Mouse (Mus musculus): Measurements from ENCODE around the gene Oas1h. TPM values are rescaled to one million over a fixed set of nuclear protein-coding genes. Genes with fewer than 3 reads are reported as not detected.
A peak's percentile ranks its signal among the peaks of the same experiment; 100 is the strongest.

The Oas1h gene
- polyA plus RNA-seq (2015; fragmentation: Nextera tagmentation; extraction: Ambion mirVana), result not detected in 2 replicates

- no peak for ATAC-seq (ENCODE audit: low read depth)
- 29% methylated on average over 4 of the region's 4 CpGs for WGBS
- no peak within 1 kb of the TSS for H3K4me3 ChIP-seq (ENCODE audit: low read length)
Measured at GRCm38 (mm10) chr5:120861121-120861520, at the start of gene Oas1h. Oas1h (plus strand) TSS chr5:120861421.

GRCm38 (mm10) chr5:120811951-120812819 lies 49.0 kb upstream of the Oas1h start, which contains the start of gene Oas1c:
Oas1c (minus strand) TSS chr5:120812514.
- no peaks in the 10 kb centered on the region for H3K9me3 ChIP-seq (ENCODE audit: control insufficient read depth, low read length)
- ATAC-seq (ENCODE audit: low read depth), result peak; percentile 93
- peaks cover 4% of the 10 kb centered on the region; the same call in 1 of the 2 replicates for H3K4me1 ChIP-seq (replicated peaks; ENCODE audit: control insufficient read depth, insufficient read depth, low read length)
- H3K36me3 ChIP-seq (ENCODE audit: control insufficient read depth, insufficient read depth, low read length), result no peaks in the 10 kb centered on the region
- peak within 1 kb of the TSS; percentile 55 for H3K4me3 ChIP-seq (ENCODE audit: low read length)
- no peaks in the 10 kb centered on the region for H3K27me3 ChIP-seq (ENCODE audit: control insufficient read depth, insufficient read depth, low read depth, low read length)
- peak within 1 kb of the TSS; percentile 66 for H3K4me2 ChIP-seq (ENCODE audit: low read depth, low read length)
- peak within 1 kb of the TSS; percentile 77 for H3K27ac ChIP-seq (ENCODE audit: low read length)
- WGBS, result 3% methylated on average over 18 of the region's 18 CpGs
- peak within 1 kb of the TSS; percentile 67 for H3K9ac ChIP-seq (ENCODE audit: low read length)

More at GRCm38 (mm10) chr5:120861121-120861520, at the start of gene Oas1h:
- H3K4me2 ChIP-seq (ENCODE audit: low read depth, low read length), result no peak within 1 kb of the TSS
- no peaks in the 10 kb centered on the region for H3K27me3 ChIP-seq (ENCODE audit: control insufficient read depth, insufficient read depth, low read depth, low read length)
- no peaks in the 10 kb centered on the region for H3K36me3 ChIP-seq (ENCODE audit: control insufficient read depth, insufficient read depth, low read length)
- no peaks in the 10 kb centered on the region for H3K4me1 ChIP-seq (replicated peaks; ENCODE audit: control insufficient read depth, insufficient read depth, low read length)
- no peak within 1 kb of the TSS for H3K27ac ChIP-seq (ENCODE audit: low read length)
- H3K9me3 ChIP-seq (ENCODE audit: control insufficient read depth, low read length), result no peaks in the 10 kb centered on the region
- H3K9ac ChIP-seq (ENCODE audit: low read length), result no peak within 1 kb of the TSS

- 79% methylated on average over 6 of the region's 6 CpGs for WGBS
- H3K27me3 ChIP-seq (ENCODE audit: control insufficient read depth, insufficient read depth, low read depth, low read length), result no peaks in the 10 kb centered on the region
- H3K9me3 ChIP-seq (ENCODE audit: control insufficient read depth, low read length), result no peaks in the 10 kb centered on the region
- peak overlapping the region; percentile 55 for H3K4me3 ChIP-seq (ENCODE audit: low read length)
- peak overlapping the region; percentile 66 for H3K4me2 ChIP-seq (ENCODE audit: low read depth, low read length)
- H3K4me1 ChIP-seq (replicated peaks; ENCODE audit: control insufficient read depth, insufficient read depth, low read length), result peaks cover 4% of the 10 kb centered on the region; the same call in 1 of the 2 replicates
- 0 out of 2 replicates have a peak, but pooled peaks have one; percentile 3 for ATAC-seq (ENCODE audit: low read depth)
- H3K27ac ChIP-seq (ENCODE audit: low read length), result no peak overlapping the region; the same call in 1 of the 2 replicates
- H3K36me3 ChIP-seq (ENCODE audit: control insufficient read depth, insufficient read depth, low read length), result no peaks in the 10 kb centered on the region
- peak overlapping the region; percentile 67 for H3K9ac ChIP-seq (ENCODE audit: low read length)
Measured at GRCm38 (mm10) chr5:120813023-120813422, 48.2 kb upstream of the Oas1h start.

GRCm38 (mm10) chr5:120815949-120816348 lies 45.3 kb upstream of the Oas1h start:
- no peak for ATAC-seq (ENCODE audit: low read depth)
- 58% methylated on average over 3 of the region's 3 CpGs for WGBS

GRCm38 (mm10) chr5:120818999-120819398 lies 42.2 kb upstream of the Oas1h start:
- Histone ChIP-seq H3K36me3 (ENCODE audit: control insufficient read depth, insufficient read depth, low read length) (no peaks in the 10 kb centered on the region), H3K4me1 (replicated peaks; ENCODE audit: control insufficient read depth, insufficient read depth, low read length) (no peaks in the 10 kb centered on the region), H3K9me3 (ENCODE audit: control insufficient read depth, low read length) (no peaks in the 10 kb centered on the region; the same call in 1 of the 2 replicates), H3K4me3 (ENCODE audit: low read length) (no peak overlapping the region), H3K9ac (ENCODE audit: low read length) (no peak overlapping the region), H3K27me3 (ENCODE audit: control insufficient read depth, insufficient read depth, low read depth, low read length) (no peaks in the 10 kb centered on the region), H3K27ac (ENCODE audit: low read length) (no peak overlapping the region), H3K4me2 (ENCODE audit: low read depth, low read length) (no peak overlapping the region)
- no peak for ATAC-seq (ENCODE audit: low read depth)

More at GRCm38 (mm10) chr5:120815949-120816348, 45.3 kb upstream of the Oas1h start:
- H3K9me3 ChIP-seq (ENCODE audit: control insufficient read depth, low read length), result no peaks in the 10 kb centered on the region; the same call in 1 of the 2 replicates
- H3K4me1 ChIP-seq (replicated peaks; ENCODE audit: control insufficient read depth, insufficient read depth, low read length), result peaks cover 4% of the 10 kb centered on the region; the same call in 1 of the 2 replicates
- H3K4me2 ChIP-seq (ENCODE audit: low read depth, low read length), result no peak overlapping the region
- no peak overlapping the region for H3K9ac ChIP-seq (ENCODE audit: low read length)
- no peaks in the 10 kb centered on the region for H3K36me3 ChIP-seq (ENCODE audit: control insufficient read depth, insufficient read depth, low read length)
- H3K27ac ChIP-seq (ENCODE audit: low read length), result no peak overlapping the region
- H3K4me3 ChIP-seq (ENCODE audit: low read length), result no peak overlapping the region
- no peaks in the 10 kb centered on the region for H3K27me3 ChIP-seq (ENCODE audit: control insufficient read depth, insufficient read depth, low read depth, low read length)

GRCm38 (mm10) chr5:120831031-120831430 lies 30.2 kb upstream of the Oas1h start:
- ATAC-seq (ENCODE audit: low read depth), result no peak
- no peak overlapping the region for H3K9ac ChIP-seq (ENCODE audit: low read length)
- H3K27ac ChIP-seq (ENCODE audit: low read length), result no peak overlapping the region
- H3K4me2 ChIP-seq (ENCODE audit: low read depth, low read length), result no peak overlapping the region
- H3K4me1 ChIP-seq (replicated peaks; ENCODE audit: control insufficient read depth, insufficient read depth, low read length), result no peaks in the 10 kb centered on the region
- no peaks in the 10 kb centered on the region for H3K9me3 ChIP-seq (ENCODE audit: control insufficient read depth, low read length)
- no peaks in the 10 kb centered on the region for H3K36me3 ChIP-seq (ENCODE audit: control insufficient read depth, insufficient read depth, low read length)
- no peak overlapping the region for H3K4me3 ChIP-seq (ENCODE audit: low read length)
- peaks cover 6% of the 10 kb centered on the region; the same call in 1 of the 2 replicates for H3K27me3 ChIP-seq (ENCODE audit: control insufficient read depth, insufficient read depth, low read depth, low read length)
- 67% methylated on average over 4 of the region's 4 CpGs for WGBS

GRCm38 (mm10) chr5:120833335-120834280 lies 27.6 kb upstream of the Oas1h start:
- Histone ChIP-seq H3K9ac (ENCODE audit: low read length) (no peak overlapping the region), H3K4me1 (replicated peaks; ENCODE audit: control insufficient read depth, insufficient read depth, low read length) (no peaks in the 10 kb centered on the region), H3K27ac (ENCODE audit: low read length) (no peak overlapping the region), H3K27me3 (ENCODE audit: control insufficient read depth, insufficient read depth, low read depth, low read length) (peaks cover 6% of the 10 kb centered on the region; the same call in 1 of the 2 replicates), H3K4me3 (ENCODE audit: low read length) (no peak overlapping the region), H3K9me3 (ENCODE audit: control insufficient read depth, low read length) (no peaks in the 10 kb centered on the region), H3K4me2 (ENCODE audit: low read depth, low read length) (no peak overlapping the region), H3K36me3 (ENCODE audit: control insufficient read depth, insufficient read depth, low read length) (no peaks in the 10 kb centered on the region)
- WGBS, result 14% methylated on average over 17 of the region's 17 CpGs
- no peak for ATAC-seq (ENCODE audit: low read depth)

GRCm38 (mm10) chr5:120836731-120837585 lies 24.3 kb upstream of the Oas1h start:
- H3K4me3 ChIP-seq (ENCODE audit: low read length), result no peak overlapping the region

More at GRCm38 (mm10) chr5:120836731-120837585, 24.3 kb upstream of the Oas1h start:
- no peak overlapping the region for H3K27ac ChIP-seq (ENCODE audit: low read length)
- no peak overlapping the region for H3K4me2 ChIP-seq (ENCODE audit: low read depth, low read length)
- 5% methylated on average over 8 of the region's 8 CpGs for WGBS
- H3K4me1 ChIP-seq (replicated peaks; ENCODE audit: control insufficient read depth, insufficient read depth, low read length), result no peaks in the 10 kb centered on the region
- no peaks in the 10 kb centered on the region for H3K36me3 ChIP-seq (ENCODE audit: control insufficient read depth, insufficient read depth, low read length)
- H3K27me3 ChIP-seq (ENCODE audit: control insufficient read depth, insufficient read depth, low read depth, low read length), result peaks cover 6% of the 10 kb centered on the region; the same call in 1 of the 2 replicates
- ATAC-seq (ENCODE audit: low read depth), result no peak
- no peaks in the 10 kb centered on the region for H3K9me3 ChIP-seq (ENCODE audit: control insufficient read depth, low read length)
- no peak overlapping the region for H3K9ac ChIP-seq (ENCODE audit: low read length)

Data from lung, embryonic 16.5 days (tissue).